Mouse (Mus musculus) heart, adult 9 months (tissue): ENCODE results near the gene Gm11011.
A peak's percentile ranks its signal among the peaks of the same experiment; 100 is the strongest.
"Not testable (repeated sequence)": the region's sequence is repeated elsewhere in the genome, so short reads cannot be mapped to it uniquely, and the experiment has no call there.

Experiments
- DNase-seq, 2 experiments: peaks; one replicate each; pipeline ENCODE4 v3.0.0; 2022; ENCODE audit warnings: low spot score in 2 of 2

The Gm11011 gene

DNA sequence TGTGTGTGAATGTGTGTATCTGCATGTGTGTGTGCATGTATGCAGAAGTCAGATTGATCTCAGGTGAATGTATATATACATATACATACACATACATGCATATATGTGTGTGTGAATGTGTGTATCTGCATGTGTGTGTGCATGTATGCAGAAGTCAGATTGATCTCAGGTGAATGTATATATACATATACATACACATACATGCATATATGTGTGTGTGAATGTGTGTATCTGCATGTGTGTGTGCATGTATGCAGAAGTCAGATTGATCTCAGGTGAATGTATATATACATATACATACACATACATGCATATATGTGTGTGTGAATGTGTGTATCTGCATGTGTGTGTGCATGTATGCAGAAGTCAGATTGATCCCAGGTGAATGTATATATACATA lies at the start of gene Gm11011:
Gene Gm11011 (minus strand): TSS at position 101 of the 400 bp plus-strand sequence.
- not testable (repeated sequence) for DNase-seq

DNA sequence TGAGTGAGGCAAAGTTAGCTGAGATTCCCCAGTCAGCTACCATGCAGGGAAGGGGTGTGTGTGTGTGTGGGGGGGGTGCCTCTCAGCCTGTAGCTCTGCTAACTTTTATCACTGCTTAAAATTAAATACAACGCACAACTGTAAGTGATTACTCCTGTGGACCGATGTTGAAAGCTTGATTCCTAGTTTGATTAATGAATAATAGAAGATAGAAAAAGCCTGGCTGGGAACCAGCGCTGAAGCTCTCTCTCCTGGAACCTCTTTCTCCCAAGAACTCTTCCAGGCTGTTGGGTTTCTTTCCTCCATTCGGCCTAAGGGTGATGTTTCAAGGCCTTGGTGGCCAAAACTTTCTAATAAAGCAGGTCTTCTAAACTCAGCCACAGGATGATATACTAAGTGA lies 48.9 kb upstream of the Gm11011 start:
- DNase-seq: no peak

GRCm38 (mm10) chr2:169635428-169635827 lies 47.9 kb upstream of the Gm11011 start:
- DNase-seq: no peak

- no peak for DNase-seq
Measured at GRCm38 (mm10) chr2:169634619-169635382, 47.3 kb upstream of the Gm11011 start.

DNA sequence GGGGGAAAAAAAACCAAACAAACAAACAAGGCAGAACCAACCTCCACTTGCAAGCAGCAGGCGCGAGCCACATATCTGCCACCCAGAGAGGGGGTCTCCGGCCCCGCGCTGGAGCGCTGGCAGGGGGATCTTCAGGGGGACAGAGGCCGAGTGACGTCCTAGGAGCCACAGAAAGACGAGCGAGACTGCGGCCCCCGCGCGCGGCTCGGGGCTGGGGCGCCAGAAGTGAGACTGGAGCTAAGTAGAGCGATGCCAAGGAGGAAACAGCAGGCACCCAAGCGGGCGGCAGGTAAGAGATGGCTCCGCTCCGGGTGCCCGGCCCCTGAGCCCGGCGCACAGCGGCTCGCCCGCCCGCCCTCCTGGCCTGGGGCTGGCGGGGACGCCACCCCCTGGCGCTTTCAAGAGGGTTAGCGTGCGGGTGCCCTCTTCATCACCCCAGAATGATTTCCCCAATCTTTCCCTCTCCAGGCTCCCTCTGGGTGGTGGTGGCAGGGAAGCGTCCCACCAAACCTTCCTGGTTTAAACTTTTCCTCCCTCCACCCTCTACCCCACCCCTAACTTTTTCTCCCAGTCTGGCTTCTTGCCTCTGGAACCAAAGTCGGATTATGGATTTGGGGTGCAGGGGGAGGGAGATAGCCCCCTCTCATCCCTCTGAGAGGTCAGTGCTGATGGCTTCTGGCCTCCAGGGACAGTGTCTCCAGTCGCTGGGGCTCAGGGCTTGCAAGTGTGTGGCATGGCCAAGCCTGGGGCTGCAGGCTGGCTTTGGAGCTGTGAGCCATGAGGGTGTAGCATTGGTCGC lies 46.1 kb upstream of the Gm11011 start:
- DNase-seq: peak; percentile 32 to 44

DNA sequence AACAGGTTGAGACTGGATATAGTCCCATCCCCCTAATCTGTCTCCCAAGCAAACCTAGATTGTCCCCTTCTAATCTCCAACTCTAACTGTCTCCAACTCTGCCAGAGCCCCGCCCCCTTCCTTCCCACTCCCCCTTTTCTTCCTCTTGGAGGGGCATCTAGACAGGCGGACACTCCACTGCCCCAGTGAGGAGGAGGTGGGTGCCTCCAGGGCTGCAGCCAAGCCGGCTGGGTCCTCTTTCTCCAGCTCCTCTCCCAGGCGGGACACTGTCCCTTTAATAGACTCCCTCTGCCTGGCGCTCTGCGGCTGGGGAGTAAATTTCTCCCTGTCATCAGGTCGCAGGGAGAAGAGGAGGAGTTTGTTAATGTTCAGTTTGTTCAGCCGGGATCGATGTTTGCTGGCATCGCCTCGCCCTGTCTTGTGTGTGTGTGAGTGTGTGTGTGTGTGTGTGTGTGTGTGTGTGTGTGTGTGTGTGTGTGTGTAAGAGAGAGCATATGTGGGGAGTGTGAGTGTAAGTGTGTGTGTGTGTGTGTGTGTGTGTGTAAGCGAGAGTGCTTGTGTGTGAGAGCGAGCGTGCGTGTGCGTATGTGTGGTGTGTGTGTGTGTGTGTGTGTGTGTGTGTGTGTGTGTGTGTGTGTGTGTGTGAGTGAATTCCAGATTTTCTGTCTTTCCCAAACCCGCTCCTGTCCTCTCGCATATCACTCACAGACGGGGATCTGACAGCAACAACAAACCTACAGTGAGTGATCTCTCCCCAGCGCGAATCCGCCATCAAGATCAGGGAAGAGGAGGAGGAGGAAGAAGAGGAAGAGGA lies 45.0 kb upstream of the Gm11011 start, which contains the start of gene Tshz2:
Gene Tshz2 (plus strand): TSS at position 676 of the 814 bp plus-strand sequence.
- DNase-seq: peak; percentile 72 to 77

GRCm38 (mm10) chr2:169630070-169630469 lies 42.5 kb upstream of the Gm11011 start:
- no peak for DNase-seq

- no peak for DNase-seq
Measured at GRCm38 (mm10) chr2:169621201-169621710, 33.7 kb upstream of the Gm11011 start.

GRCm38 (mm10) chr2:169615998-169616397 lies 28.5 kb upstream of the Gm11011 start:
- no peak for DNase-seq

- no peak for DNase-seq
Measured at GRCm38 (mm10) chr2:169614683-169615082, 27.1 kb upstream of the Gm11011 start.

DNA sequence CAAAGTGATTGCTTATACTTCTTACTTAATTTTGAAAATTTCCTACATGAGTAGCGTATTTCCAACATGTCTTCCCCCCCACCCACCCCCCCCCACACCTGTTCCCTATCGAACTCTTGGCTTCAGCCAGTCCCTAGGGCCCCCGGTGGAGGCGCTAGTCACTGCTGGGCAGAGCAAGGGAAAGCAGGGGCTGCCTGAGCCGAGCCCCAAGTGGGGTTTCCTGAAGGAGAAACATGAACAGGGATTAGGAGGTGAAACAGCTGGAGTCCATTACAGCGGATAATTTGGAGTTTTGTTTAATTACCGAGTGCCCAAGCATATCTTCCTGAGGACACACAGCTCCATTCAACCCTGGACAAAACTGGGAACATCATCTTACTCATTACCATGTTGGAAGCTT lies 24.0 kb upstream of the Gm11011 start:
- DNase-seq: no peak

GRCm38 (mm10) chr2:169610882-169611281 lies 23.3 kb upstream of the Gm11011 start:
- DNase-seq: no peak

DNA sequence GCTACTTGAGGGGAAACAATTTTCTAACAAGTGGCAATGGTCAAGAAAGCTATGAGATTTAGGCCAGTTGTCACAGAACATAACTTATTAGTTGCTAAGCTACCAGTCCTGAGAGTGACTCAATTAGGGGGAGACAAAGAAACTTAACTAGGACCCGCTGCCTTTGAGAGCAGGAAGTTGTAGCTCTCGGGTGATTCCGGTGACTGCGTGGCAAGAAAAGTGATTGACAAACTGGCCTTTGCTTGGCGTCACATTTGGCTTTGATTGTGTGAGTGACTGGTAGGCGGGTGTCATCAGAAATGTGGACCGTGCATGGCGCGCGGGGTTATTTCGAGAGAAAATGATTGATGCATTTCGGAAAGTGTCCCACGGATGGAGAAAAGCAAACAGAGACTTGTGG lies 22.4 kb upstream of the Gm11011 start:
- no peak for DNase-seq

- DNase-seq: no peak
Measured at GRCm38 (mm10) chr2:169607787-169608186, 20.2 kb upstream of the Gm11011 start.

DNA sequence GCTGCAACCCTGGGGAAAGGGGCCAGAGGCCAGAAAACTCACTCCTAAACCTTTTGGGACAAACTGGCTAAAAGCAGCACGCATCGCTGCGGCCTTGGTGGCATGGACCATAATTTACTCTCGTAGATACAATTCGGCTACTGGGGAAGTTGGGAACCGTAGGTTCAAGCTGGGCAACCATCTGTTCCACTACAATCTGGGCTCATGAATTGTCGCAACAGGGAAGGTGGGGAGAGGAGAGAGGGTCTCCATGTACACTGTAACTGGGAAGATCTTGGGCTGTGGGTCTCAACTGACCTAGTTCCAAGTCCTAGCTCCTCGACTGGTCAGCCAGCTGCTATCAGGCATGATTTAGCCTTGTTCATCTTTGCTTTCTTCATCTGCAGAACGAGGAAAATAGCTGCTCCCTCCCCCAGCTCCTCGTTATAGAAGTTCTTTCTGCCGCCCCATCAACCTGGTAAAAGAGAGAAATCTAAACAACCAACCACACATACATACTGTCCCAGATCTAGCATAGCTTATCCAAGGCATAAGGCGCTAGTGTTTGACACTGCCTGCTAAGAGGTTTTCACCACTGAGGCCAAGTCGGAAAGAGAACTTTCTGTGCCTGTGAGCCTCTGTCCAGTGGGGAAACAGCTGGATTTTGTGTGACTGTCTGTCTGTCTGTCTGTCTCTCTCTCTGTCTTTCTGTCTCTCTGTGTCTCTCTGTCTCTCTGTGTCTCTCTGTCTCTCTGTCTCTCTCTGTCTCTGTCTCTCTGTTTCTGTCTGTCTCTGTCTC lies 19.5 kb upstream of the Gm11011 start:
- DNase-seq: no peak

GRCm38 (mm10) chr2:169600163-169600562 lies 12.6 kb upstream of the Gm11011 start:
- DNase-seq: no peak

GRCm38 (mm10) chr2:169599591-169599990 lies 12.0 kb upstream of the Gm11011 start:
- no peak for DNase-seq

GRCm38 (mm10) chr2:169597971-169598370 lies 10.4 kb upstream of the Gm11011 start:
- no peak for DNase-seq

DNA sequence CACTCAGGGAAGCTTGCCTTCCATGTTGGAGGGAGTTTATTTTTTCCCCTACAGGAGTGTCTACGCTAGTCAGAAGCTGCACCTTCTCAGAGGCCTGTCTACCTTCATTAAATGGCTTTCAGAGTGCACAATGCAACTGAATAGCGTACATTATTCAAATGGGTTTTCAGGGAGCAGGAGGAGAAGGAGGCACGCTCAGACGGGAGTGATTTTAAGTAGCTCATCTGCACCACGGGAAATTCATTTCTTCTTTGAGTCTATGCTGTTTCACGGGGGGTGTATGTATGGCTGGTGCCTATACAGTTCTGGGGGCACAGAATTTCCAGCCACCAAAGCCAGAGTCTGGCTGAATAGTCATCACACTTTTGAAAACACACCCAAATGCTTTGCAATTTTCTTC lies 9.8 kb upstream of the Gm11011 start:
- DNase-seq: no peak

GRCm38 (mm10) chr2:169593742-169594141 lies 6.2 kb upstream of the Gm11011 start:
- DNase-seq: no peak

- DNase-seq: no peak
Measured at GRCm38 (mm10) chr2:169590412-169590811, 2.9 kb upstream of the Gm11011 start.
